Mouse (Mus musculus) midbrain, embryonic 16.5 days (tissue): Measurements from ENCODE around the gene Pde8a. TPM values are rescaled to one million over a fixed set of nuclear protein-coding genes. Genes with fewer than 3 reads are reported as not detected.

ENCODE experiments used
- ATAC-seq: fragments of 200-750 bp; cut with Nextera tagmentation; 2 replicates; pipeline ENCODE4 v1.8.0; 2017; ENCODE audit warnings: moderate TSS enrichment
- H3K27ac ChIP-seq: fragments of 300-500 bp; sonication (generic); 2 replicates; pipeline ENCODE4 v1.5.1; 2014; ENCODE audit warnings: mild to moderate bottlenecking, low read length, mixed read lengths
- H3K27me3 ChIP-seq: fragments of 300-500 bp; sonication (generic); 2 replicates; pipeline ENCODE4 v1.6.1; 2014; ENCODE audit warnings: low read depth, low read length, mixed read lengths; ENCODE audit not compliant: control insufficient read depth, insufficient read depth
- H3K36me3 ChIP-seq: fragments of 300-500 bp; sonication (generic); 2 replicates; pipeline ENCODE4 v1.6.1; 2014; ENCODE audit warnings: mild to moderate bottlenecking, low read length, moderate library complexity, mixed read lengths; ENCODE audit not compliant: control insufficient read depth, insufficient read depth
- H3K4me1 ChIP-seq: fragments of 300-500 bp; sonication (generic); 2 replicates; pipeline ENCODE4 v1.6.1; 2014; ENCODE audit warnings: mild to moderate bottlenecking, low read length, mixed read lengths; ENCODE audit not compliant: control insufficient read depth, insufficient read depth
- H3K4me2 ChIP-seq: fragments of 300-500 bp; sonication (generic); 2 replicates; pipeline ENCODE4 v1.6.1; 2014; ENCODE audit warnings: mild to moderate bottlenecking, low read length, mixed read lengths
- H3K4me3 ChIP-seq: fragments of 300-500 bp; sonication (generic); 2 replicates; pipeline ENCODE4 v1.5.1; 2014; ENCODE audit warnings: low read depth, mild to moderate bottlenecking, low read length, moderate library complexity, mixed read lengths
- H3K9ac ChIP-seq: fragments of 300-500 bp; sonication (generic); 2 replicates; pipeline ENCODE4 v1.6.1; 2014; ENCODE audit warnings: low read depth, low read length, mixed read lengths
- H3K9me3 ChIP-seq: fragments of 300-500 bp; sonication (generic); replicated peaks from 2 replicates; pipeline ENCODE4 v1.6.1; 2014; ENCODE audit warnings: mild to moderate bottlenecking, low read length, mixed read lengths; ENCODE audit not compliant: control insufficient read depth, poor library complexity, severe bottlenecking
- WGBS: fragments of 180-500 bp; shearing (Covaris S2); extraction: QIAGEN DNeasy Blood & Tissue Kit; methylation state at CpG from one replicate; pipeline ENCODE4 v1.1.7; 2014; 5-methylcytosine and 5-hydroxymethylcytosine counted together
- polyA plus RNA-seq: library from polyadenylated mRNA; unstranded; fragments of >200 nt; fragmentation: Nextera tagmentation; extraction: Ambion mirVana; gene quantifications from 2 replicates; pipeline ENCODE4 v1.2.1, GENCODE M21; 2015

Pde8a gene
- polyA plus RNA-seq, 1 experiment from 2014 or later: 1.6 TPM

- no peak for ATAC-seq
- no peak overlapping the region for H3K4me3 ChIP-seq
- no peaks in the 10 kb centered on the region for H3K9me3 ChIP-seq
- 85% methylated on average over 6 of the region's 6 CpGs for WGBS
- no peaks in the 10 kb centered on the region for H3K27me3 ChIP-seq
- no peaks in the 10 kb centered on the region for H3K4me1 ChIP-seq
- H3K9ac ChIP-seq: no peak overlapping the region
- 0 out of 2 replicates have a peak, but pooled peaks cover 3% of the 10 kb centered on the region for H3K36me3 ChIP-seq
- no peak overlapping the region for H3K4me2 ChIP-seq
- H3K27ac ChIP-seq: no peak overlapping the region
Measured at GRCm38 (mm10) chr7:81326859-81327258, 113.5 kb downstream of the Pde8a start.

- no peak for ATAC-seq
- Histone ChIP-seq H3K9me3 (no peaks in the 10 kb centered on the region), H3K9ac (no peak overlapping the region)
Measured at GRCm38 (mm10) chr7:81327661-81328060, 114.3 kb downstream of the Pde8a start.

GRCm38 (mm10) chr7:81330767-81331166 lies 117.4 kb downstream of the Pde8a start:
- no peak for ATAC-seq
- peaks cover 8% of the 10 kb centered on the region for H3K36me3 ChIP-seq
- no peaks in the 10 kb centered on the region for H3K4me1 ChIP-seq
- no peaks in the 10 kb centered on the region for H3K9me3 ChIP-seq
- no peaks in the 10 kb centered on the region for H3K27me3 ChIP-seq
- no peak overlapping the region for H3K9ac ChIP-seq
- WGBS: 11% methylated on average over 3 of the region's 3 CpGs
- H3K27ac ChIP-seq: no peak overlapping the region
- H3K4me3 ChIP-seq: no peak overlapping the region
- H3K4me2 ChIP-seq: no peak overlapping the region

More at GRCm38 (mm10) chr7:81327661-81328060, 114.3 kb downstream of the Pde8a start:
- Histone ChIP-seq H3K4me2 (no peak overlapping the region), H3K4me1 (no peaks in the 10 kb centered on the region), H3K4me3 (no peak overlapping the region), H3K27me3 (no peaks in the 10 kb centered on the region), H3K36me3 (peaks cover 4% of the 10 kb centered on the region), H3K27ac (no peak overlapping the region)
- WGBS: 86% methylated on average over 10 of the region's 10 CpGs

GRCm38 (mm10) chr7:81331851-81332250 lies 118.5 kb downstream of the Pde8a start:
- H3K4me2 ChIP-seq: no peak overlapping the region
- H3K4me1 ChIP-seq: 0 out of 2 replicates have a peak, but pooled peaks cover 2% of the 10 kb centered on the region
- 81% methylated on average over 7 of the region's 7 CpGs for WGBS
- no peak overlapping the region for H3K9ac ChIP-seq
- no peak overlapping the region for H3K4me3 ChIP-seq
- H3K27me3 ChIP-seq: no peaks in the 10 kb centered on the region
- H3K27ac ChIP-seq: no peak overlapping the region
- no peak for ATAC-seq
- H3K36me3 ChIP-seq: peaks cover 8% of the 10 kb centered on the region
- no peaks in the 10 kb centered on the region for H3K9me3 ChIP-seq

GRCm38 (mm10) chr7:81335705-81336431 lies 122.5 kb downstream of the Pde8a start:
- Histone ChIP-seq H3K27me3 (no peaks in the 10 kb centered on the region), H3K9me3 (no peaks in the 10 kb centered on the region), H3K4me3 (no peak overlapping the region), H3K36me3 (peaks cover 8% of the 10 kb centered on the region), H3K4me2 (no peak overlapping the region), H3K27ac (peak overlapping the region; percentile 52), H3K4me1 (0 out of 2 replicates have a peak, but pooled peaks cover 2% of the 10 kb centered on the region), H3K9ac (peak overlapping the region; percentile 34; the same call in 1 of the 2 replicates)
- no peak for ATAC-seq
- WGBS: 32% methylated on average over 18 of the region's 18 CpGs

GRCm38 (mm10) chr7:81336432-81336786 lies 123.0 kb downstream of the Pde8a start:
- no peak overlapping the region for H3K4me3 ChIP-seq
- H3K4me2 ChIP-seq: no peak overlapping the region
- no peaks in the 10 kb centered on the region for H3K9me3 ChIP-seq
- WGBS: 35% methylated on average over 8 of the region's 8 CpGs
- peaks cover 3% of the 10 kb centered on the region; the same call in 1 of the 2 replicates for H3K4me1 ChIP-seq
- ATAC-seq: no peak
- peaks cover 8% of the 10 kb centered on the region for H3K36me3 ChIP-seq
- no peaks in the 10 kb centered on the region for H3K27me3 ChIP-seq
- H3K9ac ChIP-seq: no peak overlapping the region
- no peak overlapping the region for H3K27ac ChIP-seq

GRCm38 (mm10) chr7:81337785-81338521 lies 124.6 kb downstream of the Pde8a start:
- no peak overlapping the region for H3K9ac ChIP-seq
- no peak overlapping the region for H3K27ac ChIP-seq
- H3K9me3 ChIP-seq: no peaks in the 10 kb centered on the region
- H3K36me3 ChIP-seq: peaks cover 7% of the 10 kb centered on the region
- whole genome bisulfite sequencing: 98% methylated on average over 21 of the region's 21 CpGs
- ATAC-seq: no peak
- no peak overlapping the region for H3K4me3 ChIP-seq
- no peak overlapping the region for H3K4me2 ChIP-seq
- H3K27me3 ChIP-seq: no peaks in the 10 kb centered on the region
- peaks cover 16% of the 10 kb centered on the region for H3K4me1 ChIP-seq

GRCm38 (mm10) chr7:81338522-81338873 lies 125.1 kb downstream of the Pde8a start:
- Histone ChIP-seq H3K4me2 (no peak overlapping the region), H3K36me3 (peaks cover 6% of the 10 kb centered on the region)
- ATAC-seq: no peak

GRCm38 (mm10) chr7:81339783-81340182 lies 126.4 kb downstream of the Pde8a start:
- WGBS: 88% methylated on average over 4 of the region's 4 CpGs
- no peak for ATAC-seq
- Histone ChIP-seq H3K9ac (no peak overlapping the region), H3K36me3 (peaks cover 6% of the 10 kb centered on the region), H3K4me3 (no peak overlapping the region), H3K27me3 (no peaks in the 10 kb centered on the region), H3K27ac (no peak overlapping the region), H3K4me1 (peaks cover 27% of the 10 kb centered on the region), H3K4me2 (no peak overlapping the region), H3K9me3 (no peaks in the 10 kb centered on the region)

More at GRCm38 (mm10) chr7:81338522-81338873, 125.1 kb downstream of the Pde8a start:
- 68% methylated on average over 3 of the region's 3 CpGs for WGBS
- Histone ChIP-seq H3K9ac (no peak overlapping the region), H3K4me3 (no peak overlapping the region), H3K9me3 (no peaks in the 10 kb centered on the region), H3K4me1 (peaks cover 22% of the 10 kb centered on the region), H3K27ac (no peak overlapping the region), H3K27me3 (no peaks in the 10 kb centered on the region)
